Mouse (Mus musculus): Measurements from ENCODE around the gene Gramd4. TPM values are rescaled to one million over a fixed set of nuclear protein-coding genes. Genes with fewer than 3 reads are reported as not detected.

Gene Gramd4
- polyA plus RNA-seq, 1 experiment from 2014 or later = 12.1 TPM

- Histone ChIP-seq H3K4me1 (ENCODE audit: control insufficient read depth, insufficient read depth, low read length) (peaks cover 20% of the 10 kb centered on the region), H3K27ac (ENCODE audit: low read length) (no peak overlapping the region), H3K4me3 (replicated peaks; ENCODE audit: low read length) (no peak overlapping the region), H3K36me3 (ENCODE audit: control insufficient read depth, insufficient read depth, low read length) (no peaks in the 10 kb centered on the region), H3K9ac (ENCODE audit: low read length) (no peak overlapping the region), H3K9me3 (replicated peaks; ENCODE audit: control insufficient read depth, low read length) (0 out of 2 replicates have a peak, but pooled peaks cover 4% of the 10 kb centered on the region), H3K4me2 (ENCODE audit: low read depth, low read length) (no peak overlapping the region), H3K27me3 (ENCODE audit: control insufficient read depth, insufficient read depth, low read length) (no peaks in the 10 kb centered on the region)
- 74% methylated on average over 9 of the region's 9 CpGs for WGBS
- no peak for ATAC-seq (ENCODE audit: insufficient read depth, low FRiP score)
Observed at GRCm38 (mm10) chr15:86021971-86022370, 35.5 kb upstream of the Gramd4 start.

GRCm38 (mm10) chr15:86027871-86028270 is 29.6 kb upstream of the Gramd4 start:
- Histone ChIP-seq H3K4me3 (replicated peaks; ENCODE audit: low read length) (0 out of 2 replicates have a peak overlapping the region, but pooled peaks have one; percentile 35), H3K4me1 (ENCODE audit: control insufficient read depth, insufficient read depth, low read length) (peaks cover 16% of the 10 kb centered on the region), H3K27ac (ENCODE audit: low read length) (no peak overlapping the region), H3K9me3 (replicated peaks; ENCODE audit: control insufficient read depth, low read length) (peaks cover 8% of the 10 kb centered on the region), H3K27me3 (ENCODE audit: control insufficient read depth, insufficient read depth, low read length) (peaks cover 13% of the 10 kb centered on the region), H3K4me2 (ENCODE audit: low read depth, low read length) (peak overlapping the region; percentile 47; the same call in 1 of the 2 replicates), H3K36me3 (ENCODE audit: control insufficient read depth, insufficient read depth, low read length) (0 out of 2 replicates have a peak, but pooled peaks cover 17% of the 10 kb centered on the region), H3K9ac (ENCODE audit: low read length) (no peak overlapping the region)
- WGBS = 54% methylated on average over 8 of the region's 8 CpGs
- ATAC-seq (ENCODE audit: insufficient read depth, low FRiP score) = no peak

GRCm38 (mm10) chr15:86029981-86030380 is 27.5 kb upstream of the Gramd4 start:
- WGBS = 65% methylated on average over 14 of the region's 14 CpGs

GRCm38 (mm10) chr15:86032811-86033190 is 24.7 kb upstream of the Gramd4 start:
- Histone ChIP-seq H3K36me3 (ENCODE audit: control insufficient read depth, insufficient read depth, low read length) (0 out of 2 replicates have a peak, but pooled peaks cover 17% of the 10 kb centered on the region), H3K9me3 (replicated peaks; ENCODE audit: control insufficient read depth, low read length) (peaks cover 8% of the 10 kb centered on the region), H3K9ac (ENCODE audit: low read length) (peak overlapping the region; percentile 81), H3K4me2 (ENCODE audit: low read depth, low read length) (peak overlapping the region; percentile 81), H3K27ac (ENCODE audit: low read length) (no peak overlapping the region; the same call in 1 of the 2 replicates), H3K4me3 (replicated peaks; ENCODE audit: low read length) (peak overlapping the region; percentile 63), H3K27me3 (ENCODE audit: control insufficient read depth, insufficient read depth, low read length) (peaks cover 22% of the 10 kb centered on the region), H3K4me1 (ENCODE audit: control insufficient read depth, insufficient read depth, low read length) (peaks cover 14% of the 10 kb centered on the region)
- WGBS = 2% methylated on average over 38 of the region's 38 CpGs
- no peak for ATAC-seq (ENCODE audit: insufficient read depth, low FRiP score)

More at GRCm38 (mm10) chr15:86029981-86030380, 27.5 kb upstream of the Gramd4 start:
- H3K9me3 ChIP-seq (replicated peaks; ENCODE audit: control insufficient read depth, low read length) = peaks cover 8% of the 10 kb centered on the region
- no peak overlapping the region for H3K9ac ChIP-seq (ENCODE audit: low read length)
- peak overlapping the region; percentile 35 for H3K4me3 ChIP-seq (replicated peaks; ENCODE audit: low read length)
- ATAC-seq (ENCODE audit: insufficient read depth, low FRiP score) = no peak
- 0 out of 2 replicates have a peak, but pooled peaks cover 17% of the 10 kb centered on the region for H3K36me3 ChIP-seq (ENCODE audit: control insufficient read depth, insufficient read depth, low read length)
- peaks cover 15% of the 10 kb centered on the region for H3K4me1 ChIP-seq (ENCODE audit: control insufficient read depth, insufficient read depth, low read length)
- H3K27ac ChIP-seq (ENCODE audit: low read length) = peak overlapping the region; percentile 53; the same call in 1 of the 2 replicates
- H3K27me3 ChIP-seq (ENCODE audit: control insufficient read depth, insufficient read depth, low read length) = peaks cover 22% of the 10 kb centered on the region
- peak overlapping the region; percentile 47 for H3K4me2 ChIP-seq (ENCODE audit: low read depth, low read length)

- Histone ChIP-seq H3K36me3 (ENCODE audit: control insufficient read depth, insufficient read depth, low read length) (0 out of 2 replicates have a peak, but pooled peaks cover 17% of the 10 kb centered on the region), H3K9me3 (replicated peaks; ENCODE audit: control insufficient read depth, low read length) (peaks cover 8% of the 10 kb centered on the region), H3K27me3 (ENCODE audit: control insufficient read depth, insufficient read depth, low read length) (peaks cover 22% of the 10 kb centered on the region), H3K4me3 (replicated peaks; ENCODE audit: low read length) (peak within 1 kb of the TSS; percentile 63), H3K9ac (ENCODE audit: low read length) (peak within 1 kb of the TSS; percentile 81), H3K4me2 (ENCODE audit: low read depth, low read length) (peak within 1 kb of the TSS; percentile 81), H3K27ac (ENCODE audit: low read length) (peak within 1 kb of the TSS; percentile 85), H3K4me1 (ENCODE audit: control insufficient read depth, insufficient read depth, low read length) (peaks cover 14% of the 10 kb centered on the region)
- ATAC-seq (ENCODE audit: insufficient read depth, low FRiP score) = no peak
- under 1% methylated on average over 77 of the region's 80 CpGs for WGBS
Observed at GRCm38 (mm10) chr15:86033191-86033841, 24.2 kb upstream of the Gramd4 start, which contains the start of gene Celsr1. Gene Celsr1, minus strand, starts transcription at chr15:86033777.

- 0 out of 2 replicates have a peak, but pooled peaks cover 17% of the 10 kb centered on the region for H3K36me3 ChIP-seq (ENCODE audit: control insufficient read depth, insufficient read depth, low read length)
- peak overlapping the region; percentile 81 for H3K9ac ChIP-seq (ENCODE audit: low read length)
- peak overlapping the region; percentile 85 for H3K27ac ChIP-seq (ENCODE audit: low read length)
- peak overlapping the region; percentile 81 for H3K4me2 ChIP-seq (ENCODE audit: low read depth, low read length)
- peak; percentile 88 for ATAC-seq (ENCODE audit: insufficient read depth, low FRiP score)
- peaks cover 14% of the 10 kb centered on the region for H3K4me1 ChIP-seq (ENCODE audit: control insufficient read depth, insufficient read depth, low read length)
- H3K4me3 ChIP-seq (replicated peaks; ENCODE audit: low read length) = peak overlapping the region; percentile 63
- peaks cover 8% of the 10 kb centered on the region for H3K9me3 ChIP-seq (replicated peaks; ENCODE audit: control insufficient read depth, low read length)
- peaks cover 24% of the 10 kb centered on the region for H3K27me3 ChIP-seq (ENCODE audit: control insufficient read depth, insufficient read depth, low read length)
- under 1% methylated on average over 41 of the region's 44 CpGs for WGBS
Observed at GRCm38 (mm10) chr15:86034021-86034523, 23.4 kb upstream of the Gramd4 start.

- peak overlapping the region; percentile 85 for H3K27ac ChIP-seq (ENCODE audit: low read length)
- H3K4me1 ChIP-seq (ENCODE audit: control insufficient read depth, insufficient read depth, low read length) = peaks cover 10% of the 10 kb centered on the region
- H3K9me3 ChIP-seq (replicated peaks; ENCODE audit: control insufficient read depth, low read length) = peaks cover 8% of the 10 kb centered on the region
- peak overlapping the region; percentile 81; the same call in 1 of the 2 replicates for H3K9ac ChIP-seq (ENCODE audit: low read length)
- H3K27me3 ChIP-seq (ENCODE audit: control insufficient read depth, insufficient read depth, low read length) = peaks cover 28% of the 10 kb centered on the region
- peak overlapping the region; percentile 63 for H3K4me3 ChIP-seq (replicated peaks; ENCODE audit: low read length)
- ATAC-seq (ENCODE audit: insufficient read depth, low FRiP score) = peak; percentile 16; the same call in 1 of the 2 replicates
- WGBS = 8% methylated on average over 12 of the region's 12 CpGs
- 0 out of 2 replicates have a peak, but pooled peaks cover 17% of the 10 kb centered on the region for H3K36me3 ChIP-seq (ENCODE audit: control insufficient read depth, insufficient read depth, low read length)
- peak overlapping the region; percentile 81 for H3K4me2 ChIP-seq (ENCODE audit: low read depth, low read length)
Observed at GRCm38 (mm10) chr15:86034781-86035360, 22.6 kb upstream of the Gramd4 start.

- Histone ChIP-seq H3K4me1 (ENCODE audit: control insufficient read depth, insufficient read depth, low read length) (peaks cover 9% of the 10 kb centered on the region), H3K9ac (ENCODE audit: low read length) (no peak overlapping the region), H3K4me2 (ENCODE audit: low read depth, low read length) (no peak overlapping the region), H3K27ac (ENCODE audit: low read length) (peak overlapping the region; percentile 85), H3K9me3 (replicated peaks; ENCODE audit: control insufficient read depth, low read length) (peaks cover 6% of the 10 kb centered on the region), H3K4me3 (replicated peaks; ENCODE audit: low read length) (no peak overlapping the region), H3K27me3 (ENCODE audit: control insufficient read depth, insufficient read depth, low read length) (peaks cover 28% of the 10 kb centered on the region), H3K36me3 (ENCODE audit: control insufficient read depth, insufficient read depth, low read length) (0 out of 2 replicates have a peak, but pooled peaks cover 9% of the 10 kb centered on the region)
- ATAC-seq (ENCODE audit: insufficient read depth, low FRiP score) = peak; percentile 48; the same call in 1 of the 2 replicates
- 46% methylated on average over 3 of the region's 3 CpGs for WGBS
Observed at GRCm38 (mm10) chr15:86035913-86036312, 21.6 kb upstream of the Gramd4 start.
